Mouse (Mus musculus) MEL (cell line): ENCODE results near the gene Pla2g5. TPM values are rescaled to one million over a fixed set of nuclear protein-coding genes. Genes with fewer than 3 reads are reported as not detected.
"Not testable (repeated sequence)": the region's sequence is repeated elsewhere in the genome, so short reads cannot be mapped to it uniquely, and the experiment has no call there.

ENCODE experiments used
- DNase-seq: peaks from one replicate; pipeline ENCODE4 v3.0.0; 2011; ENCODE audit warnings: low read depth, low spot score
- H3K27ac ChIP-seq: 2 replicates; pipeline ENCODE4 v1.5.1; 2012; ENCODE audit warnings: low read depth, mild to moderate bottlenecking, control low read depth, low read length, moderate library complexity; ENCODE audit not compliant: control insufficient read depth
- H3K27me3 ChIP-seq, 2 experiments: fragments of 150-350 bp in 1 of 2; sonication (generic) in 1 of 2; 2 replicates each; pipeline ENCODE4 v1.6.1; 2012; ENCODE audit warnings: low read length in 2 of 2, mild to moderate bottlenecking in 2 of 2, improper control_type of control experiment in 1 of 2, moderate library complexity in 1 of 2; ENCODE audit not compliant: insufficient read depth in 2 of 2, control insufficient read depth in 1 of 2
- H3K36me3 ChIP-seq, 2 experiments: 2 replicates each; pipeline ENCODE4 v1.6.1; 2012 to 2014; ENCODE audit warnings: low read length in 2 of 2, improper control_type of control experiment in 1 of 2, inconsistent platforms in 1 of 2, mild to moderate bottlenecking in 1 of 2; ENCODE audit not compliant: insufficient read depth in 2 of 2, control insufficient read depth in 1 of 2
- H3K4me1 ChIP-seq, 2 experiments: fragments of 150-350 bp in 1 of 2; sonication (generic) in 1 of 2; 2 replicates each; pipeline ENCODE4 v1.6.1; 2012; ENCODE audit warnings: low read length in 2 of 2, improper control_type of control experiment in 1 of 2, mild to moderate bottlenecking in 1 of 2; ENCODE audit not compliant: insufficient read depth in 2 of 2, control insufficient read depth in 1 of 2
- H3K4me3 ChIP-seq, 2 experiments: fragments of 150-350 bp in 1 of 2; sonication (generic) in 1 of 2; 2 replicates each; pipeline ENCODE4 v1.5.1; 2012; ENCODE audit warnings: low read depth in 2 of 2, low read length in 2 of 2, mild to moderate bottlenecking in 2 of 2, moderate library complexity in 2 of 2, control low read depth in 1 of 2, improper control_type of control experiment in 1 of 2; ENCODE audit not compliant: control insufficient read depth in 1 of 2, insufficient read depth in 1 of 2
- H3K79me2 ChIP-seq: 2 replicates; pipeline ENCODE4 v1.6.1; 2012; ENCODE audit warnings: mild to moderate bottlenecking, low read length, moderate library complexity; ENCODE audit not compliant: control insufficient read depth, poor library complexity, insufficient read depth
- H3K9ac ChIP-seq: 2 replicates; pipeline ENCODE4 v1.6.1; 2012; ENCODE audit warnings: low read depth, mild to moderate bottlenecking, control low read depth, low read length, moderate library complexity; ENCODE audit not compliant: control insufficient read depth, poor library complexity, severe bottlenecking
- H3K9me3 ChIP-seq: fragments of 150-350 bp; sonication (generic); replicated peaks from 2 replicates; pipeline ENCODE4 v1.6.1; 2012; ENCODE audit warnings: mild to moderate bottlenecking, low read length, improper control_type of control experiment, moderate library complexity; ENCODE audit not compliant: insufficient read depth
- CHD2 ChIP-seq: IDR thresholded peaks from 2 replicates; pipeline ENCODE4 v1.6.1; 2011; ENCODE audit warnings: low read length, improper control_type of control experiment
- CTCF ChIP-seq, 3 experiments: IDR thresholded peaks in 2 of 3; conservative IDR thresholded peaks in 1 of 3; 2 replicates each; pipeline ENCODE4 v1.5.1; 2011 to 2012; ENCODE audit warnings: low read length in 3 of 3, low read depth in 2 of 3, mild to moderate bottlenecking in 2 of 3, improper control_type of control experiment in 1 of 3, inconsistent platforms in 1 of 3, mixed read lengths in 1 of 3, moderate library complexity in 1 of 3; ENCODE audit not compliant: control insufficient read depth in 1 of 3, insufficient read depth in 1 of 3, poor library complexity in 1 of 3, severe bottlenecking in 1 of 3
- E2F4 ChIP-seq: IDR thresholded peaks from 2 replicates; pipeline ENCODE4 v1.6.1; 2011; ENCODE audit warnings: low read depth, low read length, improper control_type of control experiment, borderline replicate concordance
- EP300 ChIP-seq, 2 experiments: IDR thresholded peaks; 2 replicates each; pipeline ENCODE4 v1.6.1; 2011; ENCODE audit warnings: improper control_type of control experiment in 2 of 2, low read length in 2 of 2, low read depth in 1 of 2, mild to moderate bottlenecking in 1 of 2
- HCFC1 ChIP-seq: IDR thresholded peaks from 2 replicates; pipeline ENCODE4 v1.6.1; 2012; ENCODE audit warnings: low read depth, mild to moderate bottlenecking, inconsistent platforms, low read length, improper control_type of control experiment, moderate library complexity
- JUND ChIP-seq: IDR thresholded peaks from 2 replicates; pipeline ENCODE4 v1.6.1; 2011; ENCODE audit warnings: low read depth, mild to moderate bottlenecking, improper control_type of control experiment, low read length
- KAT2A ChIP-seq: conservative IDR thresholded peaks from 2 replicates; pipeline ENCODE4 v1.6.1; 2012; ENCODE audit warnings: low read depth, low read length, improper control_type of control experiment, inconsistent platforms
- MAFK ChIP-seq: IDR thresholded peaks from 2 replicates; pipeline ENCODE4 v1.6.1; 2011; ENCODE audit warnings: low read depth, mild to moderate bottlenecking, low read length, improper control_type of control experiment, borderline replicate concordance
- MXI1 ChIP-seq: IDR thresholded peaks from 2 replicates; pipeline ENCODE4 v1.6.1; 2011; ENCODE audit warnings: mild to moderate bottlenecking, low read depth, low read length, improper control_type of control experiment
- MYB ChIP-seq: IDR thresholded peaks from 2 replicates; pipeline ENCODE4 v1.6.1; 2011; ENCODE audit warnings: mild to moderate bottlenecking, low read depth, low read length, improper control_type of control experiment
- RAD21 ChIP-seq: IDR thresholded peaks from 2 replicates; pipeline ENCODE4 v1.6.1; 2011; ENCODE audit warnings: mild to moderate bottlenecking, low read depth, low read length, improper control_type of control experiment
- SIN3A ChIP-seq: IDR thresholded peaks from 2 replicates; pipeline ENCODE4 v1.6.1; 2012; ENCODE audit warnings: low read length, improper control_type of control experiment, inconsistent platforms
- TAL1 ChIP-seq: IDR thresholded peaks from 2 replicates; pipeline ENCODE4 v1.6.1; 2012; ENCODE audit warnings: mild to moderate bottlenecking, inconsistent platforms, low read length, moderate library complexity, mixed read lengths
- TBP ChIP-seq: IDR thresholded peaks from 2 replicates; pipeline ENCODE4 v1.8.0; 2011; ENCODE audit warnings: low read depth, low read length, improper control_type of control experiment
- TCF12 ChIP-seq: IDR thresholded peaks from 2 replicates; pipeline ENCODE4 v1.6.1; 2014; ENCODE audit warnings: low read depth, mild to moderate bottlenecking, inconsistent platforms, low read length, improper control_type of control experiment, moderate library complexity
- USF1 ChIP-seq: IDR thresholded peaks from 2 replicates; pipeline ENCODE4 v1.6.1; 2014; ENCODE audit warnings: low read depth, mild to moderate bottlenecking, inconsistent platforms, low read length, improper control_type of control experiment, moderate library complexity
- ZC3H11A ChIP-seq: IDR thresholded peaks from 2 replicates; pipeline ENCODE4 v1.6.1; 2012; ENCODE audit warnings: low read depth, mild to moderate bottlenecking, inconsistent platforms, low read length, improper control_type of control experiment
- ZMIZ1 ChIP-seq: IDR thresholded peaks from 2 replicates; pipeline ENCODE4 v1.6.1; 2012; ENCODE audit warnings: low read depth, mild to moderate bottlenecking, inconsistent platforms, low read length, improper control_type of control experiment, moderate library complexity
- polyA plus RNA-seq, 2 experiments: library from polyadenylated mRNA; stranded (reverse) in 1 of 2; unstranded in 1 of 2; fragments of >175 nt in 1 of 2; fragments of >200 nt in 1 of 2; gene quantifications; 2 replicates each; pipeline versions ENCODE4 v1.2.1 to v1.2.4; 2012; ENCODE audit warnings: low replicate concordance in 2 of 2, low read depth in 1 of 2; ENCODE audit not compliant: insufficient read length in 2 of 2, insufficient read depth in 1 of 2, missing spikeins in 1 of 2
- total RNA-seq: library from RNA; depleted of rRNA; stranded (reverse); fragments of 300-350 nt; gene quantifications from 2 replicates; pipeline ENCODE4 v1.2.3, GENCODE M21; 2012

Pla2g5 gene
- total and polyA plus RNA-seq, 3 experiments = not detected

DNA sequence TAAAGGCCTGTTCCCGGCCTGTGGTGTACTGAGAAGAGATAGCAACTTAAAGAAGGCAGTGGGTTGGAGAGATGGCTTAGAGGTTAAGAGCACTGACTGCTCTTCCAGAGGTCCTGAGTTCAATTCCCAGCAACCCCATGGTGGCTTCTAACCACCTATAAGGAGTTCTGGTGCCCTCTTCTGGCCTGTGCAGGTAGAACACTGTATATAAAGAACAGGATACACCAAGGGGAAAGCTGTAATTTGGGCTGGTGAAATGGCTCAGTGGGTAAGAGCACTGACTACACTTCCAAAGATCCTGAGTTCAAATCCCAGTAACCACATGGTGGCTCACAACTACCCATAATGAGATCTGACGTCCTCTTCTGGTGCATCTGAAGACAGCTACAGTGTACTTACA is 39.1 kb downstream of the Pla2g5 start:
- H3K9ac ChIP-seq, H3K9me3 ChIP-seq, H3K36me3 ChIP-seq, H3K27me3 ChIP-seq, H3K79me2 ChIP-seq, H3K4me3 ChIP-seq, H3K27ac ChIP-seq, H3K4me1 ChIP-seq: not testable (repeated sequence)
- TF ChIP-seq CTCF (IDR thresholded peaks at IDR 0.05 in 2 of 3, conservative IDR thresholded peaks at IDR 0.05 in 1 of 3; ENCODE audit: control insufficient read depth in 1 of 3, insufficient read depth in 1 of 3, low read depth in 2 of 3, low read length in 3 of 3, poor library complexity in 1 of 3, severe bottlenecking in 1 of 3) = 0 out of 6 replicates have a peak, but pooled peaks of 1 of the 3 experiments have one; percentile 11
- peak; percentile 6 for DNase-seq

- H3K9ac ChIP-seq = no peak overlapping the region
- H3K4me1 ChIP-seq = no peaks in the 10 kb centered on the region
- no peak overlapping the region for H3K27ac ChIP-seq
- no peaks in the 10 kb centered on the region for H3K9me3 ChIP-seq
- TF ChIP-seq MYB (no peak), CHD2 (no peak), TAL1 (no peak), USF1 (no peak), MXI1 (no peak), SIN3A (no peak), EP300 (IDR thresholded peaks at IDR 0.05; ENCODE audit: low read depth in 1 of 2, low read length in 2 of 2) (no peak), CTCF (IDR thresholded peaks at IDR 0.05 in 2 of 3, conservative IDR thresholded peaks at IDR 0.05 in 1 of 3; ENCODE audit: control insufficient read depth in 1 of 3, insufficient read depth in 1 of 3, low read depth in 2 of 3, low read length in 3 of 3, poor library complexity in 1 of 3, severe bottlenecking in 1 of 3) (no peak), MAFK (no peak), E2F4 (no peak), TCF12 (no peak), TBP (no peak), ZMIZ1 (no peak), ZC3H11A (no peak), RAD21 (no peak), HCFC1 (no peak), JUND (no peak), KAT2A (no peak)
- no peak overlapping the region for H3K4me3 ChIP-seq
- no peaks in the 10 kb centered on the region for H3K36me3 ChIP-seq
- no peaks in the 10 kb centered on the region for H3K27me3 ChIP-seq
- no peaks in the 10 kb centered on the region for H3K79me2 ChIP-seq
- DNase-seq = no peak
Measured at GRCm38 (mm10) chr4:138821036-138821435, 42.2 kb downstream of the Pla2g5 start.
